Mouse (Mus musculus): ENCODE data around the gene Thop1. TPM values are rescaled to one million over a fixed set of nuclear protein-coding genes. Genes with fewer than 3 reads are reported as not detected.

Gene Thop1
- polyA plus RNA-seq, 1 experiment from 2014 or later, result 20.8 TPM

- H3K4me2 ChIP-seq (ENCODE audit: low read length), result no peak overlapping the region
- peaks cover 16% of the 10 kb centered on the region for H3K36me3 ChIP-seq (ENCODE audit: control insufficient read depth, insufficient read depth, low read length)
- ATAC-seq (ENCODE audit: insufficient number of reproducible peaks, insufficient read depth, low FRiP score, low read depth), result no peak
- 90% methylated on average over 5 of the region's 5 CpGs for WGBS
- no peak overlapping the region for H3K9ac ChIP-seq (ENCODE audit: low read length)
- H3K4me1 ChIP-seq (ENCODE audit: control insufficient read depth in 2 of 2, insufficient read depth in 2 of 2, low read length in 2 of 2), result peaks cover 4 to 12% of the 10 kb centered on the region in 2 experiments; a peak in 3 of 4 replicates
- H3K27ac ChIP-seq (replicated peaks in 1 of 2; ENCODE audit: control insufficient read depth in 1 of 2, insufficient read depth in 1 of 2, low read depth in 2 of 2, low read length in 2 of 2), result no peak overlapping the region; a peak in 1 of 4 replicates
- H3K4me3 ChIP-seq (ENCODE audit: control insufficient read depth in 1 of 2, insufficient read depth in 1 of 2, low read depth in 1 of 2, low read length in 2 of 2), result no peak overlapping the region
- H3K9me3 ChIP-seq (ENCODE audit: control insufficient read depth, low read length), result no peaks in the 10 kb centered on the region
- peaks cover 39% of the 10 kb centered on the region for H3K27me3 ChIP-seq (ENCODE audit: control insufficient read depth, insufficient read depth, low read length)
Measured at GRCm38 (mm10) chr10:81026857-81027256, 43.0 kb upstream of the Thop1 start.

GRCm38 (mm10) chr10:81027331-81027730 lies 42.5 kb upstream of the Thop1 start:
- H3K4me1 ChIP-seq (ENCODE audit: control insufficient read depth in 2 of 2, insufficient read depth in 2 of 2, low read length in 2 of 2), result peaks cover 4 to 12% of the 10 kb centered on the region in 2 experiments; a peak in 3 of 4 replicates
- H3K36me3 ChIP-seq (ENCODE audit: control insufficient read depth, insufficient read depth, low read length), result peaks cover 20% of the 10 kb centered on the region
- 38% methylated on average over 4 of the region's 4 CpGs for WGBS
- H3K9ac ChIP-seq (ENCODE audit: low read length), result no peak overlapping the region; the same call in 1 of the 2 replicates
- no peak overlapping the region for H3K4me3 ChIP-seq (ENCODE audit: control insufficient read depth in 1 of 2, insufficient read depth in 1 of 2, low read depth in 1 of 2, low read length in 2 of 2)
- H3K9me3 ChIP-seq (ENCODE audit: control insufficient read depth, low read length), result no peaks in the 10 kb centered on the region
- no peak overlapping the region; a peak in 1 of 4 replicates for H3K27ac ChIP-seq (replicated peaks in 1 of 2; ENCODE audit: control insufficient read depth in 1 of 2, insufficient read depth in 1 of 2, low read depth in 2 of 2, low read length in 2 of 2)
- peaks cover 34% of the 10 kb centered on the region for H3K27me3 ChIP-seq (ENCODE audit: control insufficient read depth, insufficient read depth, low read length)
- no peak overlapping the region for H3K4me2 ChIP-seq (ENCODE audit: low read length)
- no peak for ATAC-seq (ENCODE audit: insufficient number of reproducible peaks, insufficient read depth, low FRiP score, low read depth)

GRCm38 (mm10) chr10:81028219-81028618 lies 41.6 kb upstream of the Thop1 start:
- Histone ChIP-seq H3K27ac (replicated peaks in 1 of 2; ENCODE audit: control insufficient read depth in 1 of 2, insufficient read depth in 1 of 2, low read depth in 2 of 2, low read length in 2 of 2) (no peak overlapping the region), H3K4me3 (ENCODE audit: control insufficient read depth in 1 of 2, insufficient read depth in 1 of 2, low read depth in 1 of 2, low read length in 2 of 2) (no peak overlapping the region), H3K4me1 (ENCODE audit: control insufficient read depth in 2 of 2, insufficient read depth in 2 of 2, low read length in 2 of 2) (peaks cover 4 to 12% of the 10 kb centered on the region in 2 experiments; a peak in 3 of 4 replicates), H3K36me3 (ENCODE audit: control insufficient read depth, insufficient read depth, low read length) (peaks cover 29% of the 10 kb centered on the region), H3K9me3 (ENCODE audit: control insufficient read depth, low read length) (no peaks in the 10 kb centered on the region), H3K27me3 (ENCODE audit: control insufficient read depth, insufficient read depth, low read length) (peaks cover 28% of the 10 kb centered on the region), H3K9ac (ENCODE audit: low read length) (no peak overlapping the region), H3K4me2 (ENCODE audit: low read length) (no peak overlapping the region)
- no peak for ATAC-seq (ENCODE audit: insufficient number of reproducible peaks, insufficient read depth, low FRiP score, low read depth)

- Histone ChIP-seq H3K9ac (ENCODE audit: low read length) (no peak overlapping the region), H3K36me3 (ENCODE audit: control insufficient read depth, insufficient read depth, low read length) (peaks cover 29% of the 10 kb centered on the region), H3K4me2 (ENCODE audit: low read length) (no peak overlapping the region), H3K4me1 (ENCODE audit: control insufficient read depth in 2 of 2, insufficient read depth in 2 of 2, low read length in 2 of 2) (peaks cover 4 to 12% of the 10 kb centered on the region in 2 experiments; a peak in 3 of 4 replicates), H3K4me3 (ENCODE audit: control insufficient read depth in 1 of 2, insufficient read depth in 1 of 2, low read depth in 1 of 2, low read length in 2 of 2) (no peak overlapping the region), H3K27ac (replicated peaks in 1 of 2; ENCODE audit: control insufficient read depth in 1 of 2, insufficient read depth in 1 of 2, low read depth in 2 of 2, low read length in 2 of 2) (no peak overlapping the region), H3K27me3 (ENCODE audit: control insufficient read depth, insufficient read depth, low read length) (peaks cover 20% of the 10 kb centered on the region), H3K9me3 (ENCODE audit: control insufficient read depth, low read length) (no peaks in the 10 kb centered on the region)
- 76% methylated on average over 10 of the region's 10 CpGs for WGBS
- no peak for ATAC-seq (ENCODE audit: insufficient number of reproducible peaks, insufficient read depth, low FRiP score, low read depth)
Measured at GRCm38 (mm10) chr10:81029031-81029430, 40.8 kb upstream of the Thop1 start.

- no peaks in the 10 kb centered on the region for H3K27me3 ChIP-seq (ENCODE audit: control insufficient read depth, insufficient read depth, low read length)
- H3K27ac ChIP-seq (replicated peaks in 1 of 2; ENCODE audit: control insufficient read depth in 1 of 2, insufficient read depth in 1 of 2, low read depth in 2 of 2, low read length in 2 of 2), result no peak overlapping the region
- H3K9me3 ChIP-seq (ENCODE audit: control insufficient read depth, low read length), result no peaks in the 10 kb centered on the region
- peaks cover 29% of the 10 kb centered on the region for H3K36me3 ChIP-seq (ENCODE audit: control insufficient read depth, insufficient read depth, low read length)
- no peaks in the 10 kb centered on the region for H3K4me1 ChIP-seq (ENCODE audit: control insufficient read depth in 2 of 2, insufficient read depth in 2 of 2, low read length in 2 of 2)
- ATAC-seq (ENCODE audit: insufficient number of reproducible peaks, insufficient read depth, low FRiP score, low read depth), result no peak
- 67% methylated on average over 10 of the region's 10 CpGs for WGBS
- H3K4me2 ChIP-seq (ENCODE audit: low read length), result no peak overlapping the region
- H3K4me3 ChIP-seq (ENCODE audit: control insufficient read depth in 1 of 2, insufficient read depth in 1 of 2, low read depth in 1 of 2, low read length in 2 of 2), result no peak overlapping the region
- H3K9ac ChIP-seq (ENCODE audit: low read length), result no peak overlapping the region
Measured at GRCm38 (mm10) chr10:81033586-81033985, 36.2 kb upstream of the Thop1 start.

- no peak for ATAC-seq (ENCODE audit: insufficient number of reproducible peaks, insufficient read depth, low FRiP score, low read depth)
- Histone ChIP-seq H3K9ac (ENCODE audit: low read length) (no peak overlapping the region), H3K36me3 (ENCODE audit: control insufficient read depth, insufficient read depth, low read length) (peaks cover 17% of the 10 kb centered on the region), H3K27ac (replicated peaks in 1 of 2; ENCODE audit: control insufficient read depth in 1 of 2, insufficient read depth in 1 of 2, low read depth in 2 of 2, low read length in 2 of 2) (no peak overlapping the region), H3K4me2 (ENCODE audit: low read length) (no peak overlapping the region), H3K9me3 (ENCODE audit: control insufficient read depth, low read length) (no peaks in the 10 kb centered on the region), H3K4me1 (ENCODE audit: control insufficient read depth in 2 of 2, insufficient read depth in 2 of 2, low read length in 2 of 2) (no peaks in the 10 kb centered on the region), H3K4me3 (ENCODE audit: control insufficient read depth in 1 of 2, insufficient read depth in 1 of 2, low read depth in 1 of 2, low read length in 2 of 2) (no peak overlapping the region), H3K27me3 (ENCODE audit: control insufficient read depth, insufficient read depth, low read length) (no peaks in the 10 kb centered on the region)
- WGBS, result 75% methylated on average over 7 of the region's 7 CpGs
Measured at GRCm38 (mm10) chr10:81036251-81036650, 33.6 kb upstream of the Thop1 start.

- no peaks in the 10 kb centered on the region for H3K9me3 ChIP-seq (ENCODE audit: control insufficient read depth, low read length)
- H3K4me3 ChIP-seq (ENCODE audit: control insufficient read depth in 1 of 2, insufficient read depth in 1 of 2, low read depth in 1 of 2, low read length in 2 of 2), result peak within 1 kb of the TSS; percentile 58 to 83
- no peaks in the 10 kb centered on the region for H3K4me1 ChIP-seq (ENCODE audit: control insufficient read depth in 2 of 2, insufficient read depth in 2 of 2, low read length in 2 of 2)
- 1% methylated on average over 35 of the region's 35 CpGs for WGBS
- ATAC-seq (ENCODE audit: insufficient number of reproducible peaks, insufficient read depth, low FRiP score, low read depth), result peak; percentile 94
- peak within 1 kb of the TSS; percentile 77 for H3K4me2 ChIP-seq (ENCODE audit: low read length)
- peaks cover 11% of the 10 kb centered on the region; the same call in 1 of the 2 replicates for H3K36me3 ChIP-seq (ENCODE audit: control insufficient read depth, insufficient read depth, low read length)
- peak within 1 kb of the TSS; percentile 74 for H3K9ac ChIP-seq (ENCODE audit: low read length)
- H3K27ac ChIP-seq (replicated peaks in 1 of 2; ENCODE audit: control insufficient read depth in 1 of 2, insufficient read depth in 1 of 2, low read depth in 2 of 2, low read length in 2 of 2), result 0 out of 4 replicates have a peak within 1 kb of the TSS, but pooled peaks of 1 of the 2 experiments have one; percentile 2
- H3K27me3 ChIP-seq (ENCODE audit: control insufficient read depth, insufficient read depth, low read length), result no peaks in the 10 kb centered on the region
Measured at GRCm38 (mm10) chr10:81036988-81037580, 32.8 kb upstream of the Thop1 start, which contains the start of gene Slc39a3. Gene Slc39a3, minus strand, starts transcription at chr10:81037426.

All from heart, embryonic 14.5 days (tissue).